Mouse (Mus musculus) G1E (cell line): ENCODE measurements around the gene Itga9. TPM values are rescaled to one million over a fixed set of nuclear protein-coding genes. Genes with fewer than 3 reads are reported as not detected.

ENCODE experiments used
- ATAC-seq: 2 replicates; pipeline ENCODE4 v1.8.0; 2016; ENCODE audit warnings: mild to moderate bottlenecking; ENCODE audit not compliant: insufficient number of reproducible peaks, poor library complexity, low FRiP score, severe bottlenecking; ENCODE audit errors: extremely low read depth
- DNase-seq: peaks from one replicate; pipeline ENCODE4 v3.0.0; 2012; ENCODE audit warnings: low spot score
- H3K27me3 ChIP-seq: 2 replicates; pipeline ENCODE4 v1.6.1; 2012; ENCODE audit warnings: mild to moderate bottlenecking, low read length, inconsistent platforms; ENCODE audit not compliant: insufficient read depth
- H3K36me3 ChIP-seq: replicated peaks from 2 replicates; pipeline ENCODE3; 2012; ENCODE audit warnings: mild to moderate bottlenecking, inconsistent platforms
- H3K4me1 ChIP-seq: 2 replicates; pipeline ENCODE4 v1.6.1; 2012; ENCODE audit warnings: low read depth, low read length, inconsistent platforms, mixed read lengths; ENCODE audit not compliant: insufficient read depth
- H3K4me3 ChIP-seq: 2 replicates; pipeline ENCODE4 v1.5.1; 2012; ENCODE audit warnings: low read depth, mild to moderate bottlenecking, inconsistent platforms, low read length, moderate library complexity, mixed read lengths
- H3K9me3 ChIP-seq: replicated peaks from 2 replicates; pipeline ENCODE4 v1.6.1; 2012; ENCODE audit warnings: inconsistent platforms
- CTCF ChIP-seq: IDR thresholded peaks from 2 replicates; pipeline ENCODE4 v1.5.1; 2012; ENCODE audit warnings: low read depth, low read length, inconsistent platforms, mixed read lengths
- GATA1 ChIP-seq: IDR thresholded peaks from 2 replicates; pipeline ENCODE4 v1.6.1; 2012; ENCODE audit warnings: borderline replicate concordance, low read length, inconsistent platforms, mixed read lengths
- GATA2 ChIP-seq: IDR thresholded peaks from 2 replicates; pipeline ENCODE4 v1.6.1; 2012; ENCODE audit warnings: low read depth, low read length, inconsistent platforms, borderline replicate concordance
- POLR2AphosphoS5 ChIP-seq: IDR thresholded peaks from 2 replicates; pipeline ENCODE4 v1.6.1; 2012; ENCODE audit warnings: low read depth, low read length, inconsistent platforms; ENCODE audit not compliant: insufficient replicate concordance
- TAL1 ChIP-seq: conservative IDR thresholded peaks from 2 replicates; pipeline ENCODE4 v1.6.1; 2012; ENCODE audit warnings: low read depth, low read length, inconsistent platforms, mixed read lengths
- polyA plus RNA-seq: library from polyadenylated mRNA; stranded (reverse); fragments of >175 nt; gene quantifications from 2 replicates; pipeline ENCODE4 v1.2.3, GENCODE M21; 2012
- total RNA-seq, 2 experiments: library from RNA; stranded (forward) in 1 of 2; stranded (reverse) in 1 of 2; fragments of 200-1000 nt in 1 of 2; fragments of >200 nt in 1 of 2; fragmentation: Nextera tagmentation in 1 of 2; gene quantifications; 2 replicates each; pipeline ENCODE4 v1.2.3; 2014 to 2017

Itga9 gene
- total and polyA plus RNA-seq, 3 experiments = 0.11 TPM; not detected in 2

GRCm38 (mm10) chr9:118794668-118795067 lies 188.2 kb downstream of the Itga9 start:
- Histone ChIP-seq H3K36me3 (no peaks in the 10 kb centered on the region), H3K27me3 (no peaks in the 10 kb centered on the region), H3K4me3 (no peak overlapping the region), H3K4me1 (no peaks in the 10 kb centered on the region), H3K9me3 (peaks cover 68% of the 10 kb centered on the region)
- no peak for TF ChIP-seq GATA2
- TF ChIP-seq POLR2AphosphoS5 = no peak
- no peak for TF ChIP-seq GATA1
- no peak for TF ChIP-seq CTCF
- no peak for TF ChIP-seq TAL1
- ATAC-seq (no peak), DNase-seq (no peak)

- Histone ChIP-seq H3K27me3 (no peaks in the 10 kb centered on the region), H3K9me3 (peaks cover 67% of the 10 kb centered on the region), H3K4me1 (no peaks in the 10 kb centered on the region), H3K4me3 (no peak overlapping the region), H3K36me3 (no peaks in the 10 kb centered on the region)
- TF ChIP-seq TAL1 (no peak), POLR2AphosphoS5 (no peak), GATA2 (no peak), GATA1 (no peak), CTCF (no peak)
- ATAC-seq (no peak), DNase-seq (no peak)
Measured at GRCm38 (mm10) chr9:118795304-118795703, 188.8 kb downstream of the Itga9 start.

- no peak for ATAC-seq
- no peak overlapping the region for H3K4me3 ChIP-seq
- TF ChIP-seq POLR2AphosphoS5 = no peak
- TF ChIP-seq CTCF = no peak
- TF ChIP-seq GATA1 = no peak
- no peak for TF ChIP-seq GATA2
- TF ChIP-seq TAL1 = no peak
- no peaks in the 10 kb centered on the region for H3K36me3 ChIP-seq
- DNase-seq = no peak
- H3K4me1 ChIP-seq = no peaks in the 10 kb centered on the region
- H3K27me3 ChIP-seq = no peaks in the 10 kb centered on the region
- H3K9me3 ChIP-seq = peaks cover 70% of the 10 kb centered on the region
Measured at GRCm38 (mm10) chr9:118799105-118799504, 192.6 kb downstream of the Itga9 start.

GRCm38 (mm10) chr9:118801176-118801909 lies 194.9 kb downstream of the Itga9 start:
- ATAC-seq = no peak
- no peak for TF ChIP-seq GATA1
- TF ChIP-seq POLR2AphosphoS5 = no peak
- no peak for TF ChIP-seq CTCF
- TF ChIP-seq TAL1 = no peak
- TF ChIP-seq GATA2 = no peak
- no peaks in the 10 kb centered on the region for H3K36me3 ChIP-seq

GRCm38 (mm10) chr9:118801910-118802287 lies 195.4 kb downstream of the Itga9 start:
- no peak overlapping the region for H3K4me3 ChIP-seq
- H3K4me1 ChIP-seq = no peaks in the 10 kb centered on the region
- no peak for DNase-seq
- ATAC-seq = no peak
- TF ChIP-seq CTCF = no peak
- H3K36me3 ChIP-seq = no peaks in the 10 kb centered on the region
- peaks cover 71% of the 10 kb centered on the region for H3K9me3 ChIP-seq
- H3K27me3 ChIP-seq = no peaks in the 10 kb centered on the region

More at GRCm38 (mm10) chr9:118801176-118801909, 194.9 kb downstream of the Itga9 start:
- peaks cover 70% of the 10 kb centered on the region for H3K9me3 ChIP-seq
- no peaks in the 10 kb centered on the region for H3K4me1 ChIP-seq
- DNase-seq = no peak
- no peak overlapping the region for H3K4me3 ChIP-seq
- no peaks in the 10 kb centered on the region for H3K27me3 ChIP-seq

GRCm38 (mm10) chr9:118802380-118802779 lies 195.9 kb downstream of the Itga9 start:
- ATAC-seq = no peak
- H3K9me3 ChIP-seq = peaks cover 71% of the 10 kb centered on the region
- no peak for TF ChIP-seq GATA2
- no peak for TF ChIP-seq CTCF
- TF ChIP-seq TAL1 = no peak
- TF ChIP-seq GATA1 = no peak
- TF ChIP-seq POLR2AphosphoS5 = no peak

More at GRCm38 (mm10) chr9:118802380-118802779, 195.9 kb downstream of the Itga9 start:
- Histone ChIP-seq H3K4me3 (no peak overlapping the region; the same call in 1 of the 2 replicates), H3K36me3 (no peaks in the 10 kb centered on the region), H3K4me1 (no peaks in the 10 kb centered on the region), H3K27me3 (no peaks in the 10 kb centered on the region)
- no peak for DNase-seq
